In the genomic region with DNA sequence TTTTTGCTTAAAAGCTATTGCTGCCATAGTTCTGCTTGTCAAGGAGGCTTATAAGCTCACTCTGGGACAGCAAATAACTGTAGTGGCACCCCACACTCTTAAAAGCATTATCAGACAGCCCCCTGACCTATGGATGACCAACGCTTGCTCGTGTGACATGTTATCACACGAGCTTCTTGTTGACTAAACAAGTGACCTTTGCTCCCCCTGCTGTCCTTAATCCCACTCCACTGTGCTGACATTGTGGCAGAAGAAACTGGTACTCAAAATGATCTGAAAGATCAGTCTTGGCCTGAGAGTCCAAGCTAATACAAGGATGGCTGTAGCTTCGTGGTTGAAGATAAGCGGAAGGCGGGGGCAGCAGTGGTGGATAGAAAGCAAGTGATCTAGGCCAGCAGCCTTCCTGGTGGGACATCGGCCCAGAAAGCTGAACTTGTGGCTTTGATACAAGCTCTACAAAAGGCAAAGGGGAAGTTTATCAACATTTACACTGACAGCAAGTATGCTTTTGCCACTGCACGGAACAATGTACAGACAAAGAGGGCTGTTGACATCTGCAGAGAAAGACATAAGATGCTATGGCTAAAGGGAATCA, we compare ENCODE assay signal across 21 mouse cellular contexts. TPM values are rescaled to one million over a fixed set of nuclear protein-coding genes. Genes with fewer than 3 reads are reported as not detected.
DNase-seq lines count a peak whose midpoint lies in the region; ATAC-seq and TF ChIP-seq lines count a peak whose summit lies in the region.
"Had no signal": no experiment of that assay in that cellular context is flagged by ENCODE, and none has a peak within 500 bp of the region (broad histone marks: within the 10 kb centered on the region; RNA-seq: fewer than 3 reads in every experiment).

No protein-coding gene starts in this region.

- H3K27ac ChIP-seq in MEL (ENCODE audit: control insufficient read depth, low read depth, low read length), result peak overlapping the region; percentile 33
- H3K27ac ChIP-seq: heart, embryonic 15.5 days; hindbrain, embryonic 13.5 days; layer of hippocampus, adult 2 months; liver, embryonic 15.5 days; stomach, postnatal 0 days had no signal

- TF ChIP-seq RAD21 in MEL (IDR thresholded peaks at IDR 0.05; ENCODE audit: low read depth, low read length), result no peak

- H3K79me2 ChIP-seq in MEL (ENCODE audit: control insufficient read depth, insufficient read depth, low read length, poor library complexity), result no peaks in the 10 kb centered on the region

- H3K4me3 ChIP-seq in MEL (ENCODE audit: control insufficient read depth in 1 of 2, insufficient read depth in 1 of 2, low read depth in 2 of 2, low read length in 2 of 2), result no peak overlapping the region; a peak in 1 of 4 replicates
- H3K4me3 ChIP-seq: heart, embryonic 15.5 days; hindbrain, embryonic 13.5 days; layer of hippocampus, adult 2 months; liver, embryonic 15.5 days had no signal

- DNase-seq in CD4-positive, CD25-positive, alpha-beta regulatory T cell, adult 2 months (ENCODE audit: low read depth, low spot score), result peak; percentile 15
- DNase-seq in MEL (ENCODE audit: low read depth, low spot score) (peak; percentile 77), MN1 (ENCODE audit: low spot score) (no peak)
- peak; percentile 4 for DNase-seq in induced T-regulatory cell, adult 2 months (ENCODE audit: low read depth)
- no peak for DNase-seq in ovary, adult 18-20 months (ENCODE audit: low spot score)
- no peak for DNase-seq in spleen, postnatal 36 days (ENCODE audit: low spot score in 2 of 2)
- DNase-seq: cerebellum, adult 9-11 months; kidney, adult 8-10 months; right cerebral cortex, postnatal 25 days; thymus, postnatal 36 days had no signal

- TF ChIP-seq EP300 in MEL (IDR thresholded peaks at IDR 0.05; ENCODE audit: low read depth in 1 of 2, low read length in 2 of 2), result peak; percentile 68 to 75

- H3K9ac ChIP-seq in MEL (ENCODE audit: control insufficient read depth, low read depth, low read length, poor library complexity, severe bottlenecking), result no peak overlapping the region
- H3K9ac ChIP-seq: heart, embryonic 15.5 days; hindbrain, embryonic 13.5 days; liver, embryonic 15.5 days had no signal

- peaks cover 0 to 10% of the 10 kb centered on the region in 2 experiments; a peak in 3 of 4 replicates for H3K4me1 ChIP-seq in MEL (ENCODE audit: control insufficient read depth in 1 of 2, insufficient read depth in 2 of 2, low read length in 2 of 2)
- H3K4me1 ChIP-seq: hindbrain, embryonic 13.5 days had no signal

- no peaks in the 10 kb centered on the region for H3K27me3 ChIP-seq in MEL (ENCODE audit: control insufficient read depth in 1 of 2, insufficient read depth in 2 of 2, low read length in 2 of 2)
- H3K27me3 ChIP-seq: heart, embryonic 15.5 days; hindbrain, embryonic 13.5 days; liver, embryonic 15.5 days had no signal

- H3K9me3 ChIP-seq in MEL (replicated peaks; ENCODE audit: insufficient read depth, low read length), result no peaks in the 10 kb centered on the region
- H3K9me3 ChIP-seq: G1E; heart, embryonic 15.5 days; hindbrain, embryonic 13.5 days; liver, embryonic 15.5 days had no signal

- ATAC-seq in CD4-positive, CD25-positive, alpha-beta regulatory T cell, adult 4 months, result no peak
- ATAC-seq in megakaryocyte progenitor cell, adult 5-6 weeks (replicated peaks; ENCODE audit: poor library complexity), result peak; percentile 45

- peaks cover 0 to 8% of the 10 kb centered on the region in 2 experiments; a peak in 1 of 4 replicates for H3K36me3 ChIP-seq in MEL (ENCODE audit: control insufficient read depth in 1 of 2, insufficient read depth in 2 of 2, low read length in 2 of 2)
- H3K36me3 ChIP-seq: G1E; heart, embryonic 15.5 days; hindbrain, embryonic 13.5 days; liver, embryonic 15.5 days had no signal

- no peak for TF ChIP-seq POLR2A in MEL (IDR thresholded peaks at IDR 0.05; ENCODE audit: control insufficient read depth in 1 of 2, insufficient read depth in 1 of 2, low read depth in 1 of 2, low read length in 2 of 2, poor library complexity in 1 of 2)

- TF ChIP-seq CTCF in MEL (IDR thresholded peaks at IDR 0.05 in 2 of 3, conservative IDR thresholded peaks at IDR 0.05 in 1 of 3; ENCODE audit: control insufficient read depth in 1 of 3, insufficient read depth in 1 of 3, low read depth in 2 of 3, low read length in 3 of 3, poor library complexity in 1 of 3, severe bottlenecking in 1 of 3), result no peak

TF ChIP-seq in MEL, 35 proteins besides CTCF, POLR2A, EP300 and RAD21:
- TF ChIP-seq TBP (IDR thresholded peaks at IDR 0.05; ENCODE audit: low read depth, low read length) (0 out of 2 replicates have a peak, but pooled peaks have one; percentile 18), ETS1 (IDR thresholded peaks at IDR 0.05; ENCODE audit: low read depth, low read length) (no peak; the same call in 1 of the 2 replicates), SIN3A (IDR thresholded peaks at IDR 0.05; ENCODE audit: low read length) (no peak), MAX (IDR thresholded peaks at IDR 0.05; ENCODE audit: low read length) (no peak), ZNF384 (IDR thresholded peaks at IDR 0.05; ENCODE audit: low read depth, low read length) (no peak), GABPA (IDR thresholded peaks at IDR 0.05; ENCODE audit: low read depth, low read length) (no peak), MEF2A (IDR thresholded peaks at IDR 0.05; ENCODE audit: extremely low read depth, insufficient replicate concordance, low read depth, low read length, poor library complexity, severe bottlenecking) (no peak), MAZ (IDR thresholded peaks at IDR 0.05; ENCODE audit: low read depth, low read length) (no peak), ZMIZ1 (IDR thresholded peaks at IDR 0.05; ENCODE audit: low read depth, low read length) (no peak), ZKSCAN1 (IDR thresholded peaks at IDR 0.05; ENCODE audit: low read depth, low read length) (no peak), MXI1 (IDR thresholded peaks at IDR 0.05; ENCODE audit: low read depth, low read length) (0 out of 2 replicates have a peak, but pooled peaks have one; percentile 24), POLR2AphosphoS2 (IDR thresholded peaks at IDR 0.05; ENCODE audit: low read length) (no peak), JUND (IDR thresholded peaks at IDR 0.05; ENCODE audit: low read depth, low read length) (no peak), RCOR1 (IDR thresholded peaks at IDR 0.05; ENCODE audit: low read depth, low read length) (0 out of 2 replicates have a peak, but pooled peaks have one; percentile 9), GATA1 (IDR thresholded peaks at IDR 0.05; ENCODE audit: low read depth, low read length) (peak; percentile 57; the same call in 1 of the 2 replicates), TCF12 (IDR thresholded peaks at IDR 0.05; ENCODE audit: low read depth, low read length) (peak; percentile 66), UBTF (IDR thresholded peaks at IDR 0.05; ENCODE audit: borderline replicate concordance, insufficient read depth, low read depth, low read length) (no peak), ELF1 (IDR thresholded peaks at IDR 0.05; ENCODE audit: low read depth, low read length) (no peak), BHLHE40 (IDR thresholded peaks at IDR 0.05; ENCODE audit: borderline replicate concordance, low read depth, low read length) (no peak), USF2 (IDR thresholded peaks at IDR 0.05; ENCODE audit: borderline replicate concordance in 1 of 2, insufficient read depth in 1 of 2, low read depth in 1 of 2, low read length in 2 of 2) (no peak), E2F4 (IDR thresholded peaks at IDR 0.05; ENCODE audit: borderline replicate concordance, low read depth, low read length) (no peak), USF1 (IDR thresholded peaks at IDR 0.05; ENCODE audit: low read depth, low read length) (no peak), KAT2A (conservative IDR thresholded peaks at IDR 0.05; ENCODE audit: low read depth, low read length) (no peak), SMC3 (IDR thresholded peaks at IDR 0.05; ENCODE audit: low read depth, low read length) (peak; percentile 13; the same call in 1 of the 2 replicates), TAL1 (IDR thresholded peaks at IDR 0.05; ENCODE audit: low read length) (no peak), MAFK (IDR thresholded peaks at IDR 0.05; ENCODE audit: borderline replicate concordance, low read depth, low read length) (no peak; the same call in 1 of the 2 replicates)

RNA-seq across cellular contexts. Expression of a gene that starts 38.2 kb away (rescaled TPM):
- polyA plus RNA-seq in CD4-positive, CD25-positive, alpha-beta regulatory T cell, adult 4 months (2017; shearing (Covaris generic)), result 100 to 1,000 TPM in 1 of 2 experiments, 10 to 100 TPM in 1; 61.1 to 120 TPM
- not detected in 2 replicates for total RNA-seq in MEL (2012; rRNA removed)
- polyA plus RNA-seq in MEL (2012; ENCODE audit: insufficient read depth in 1 of 2, insufficient read length in 2 of 2, low read depth in 1 of 2, low replicate concordance in 2 of 2, missing spikeins in 1 of 2), result not detected
- 27.7 and 39.5 TPM in 2 replicates for total RNA-seq in megakaryocyte progenitor cell, adult 5-6 weeks (2015)
- 26.8 and 31.4 TPM in 2 replicates for total RNA-seq in megakaryocyte progenitor cell, adult 5-6 weeks (2017)
- polyA plus RNA-seq: G1E had no signal

RNA-seq across cellular contexts. Expression of a gene that starts 48.5 kb away (rescaled TPM):
- 10 to 100 TPM; 48.4 to 64.4 TPM for polyA plus RNA-seq in CD4-positive, CD25-positive, alpha-beta regulatory T cell, adult 4 months (2017; shearing (Covaris generic))
- total RNA-seq in MEL (2012; rRNA removed), result not detected in 2 replicates
- not detected for polyA plus RNA-seq in MEL (2012; ENCODE audit: insufficient read depth in 1 of 2, insufficient read length in 2 of 2, low read depth in 1 of 2, low replicate concordance in 2 of 2, missing spikeins in 1 of 2)
- 19.2 and 24.3 TPM in 2 replicates for total RNA-seq in megakaryocyte progenitor cell, adult 5-6 weeks (2015)
- total RNA-seq in megakaryocyte progenitor cell, adult 5-6 weeks (2017), result 12.6 and 21.0 TPM in 2 replicates
- total RNA-seq: layer of hippocampus, adult 2 months; left cerebral cortex, postnatal 10 days had no signal
- polyA plus RNA-seq: embryonic facial prominence, embryonic 11.5 days; forebrain, embryonic 11.5 days; G1E had no signal

RNA-seq across cellular contexts. Expression of a gene that starts 48.5 kb away (rescaled TPM):
- 10 to 100 TPM; 41.0 to 60.0 TPM for polyA plus RNA-seq in CD4-positive, CD25-positive, alpha-beta regulatory T cell, adult 4 months (2017; shearing (Covaris generic))
- not detected in 2 replicates for total RNA-seq in MEL (2012; rRNA removed)
- polyA plus RNA-seq in MEL (2012; ENCODE audit: insufficient read depth in 1 of 2, insufficient read length in 2 of 2, low read depth in 1 of 2, low replicate concordance in 2 of 2, missing spikeins in 1 of 2), result not detected
- total RNA-seq in megakaryocyte progenitor cell, adult 5-6 weeks (2015), result 1.1 TPM in 1 of 2 replicates, not detected in the other
- 0.20 and 1.1 TPM in 2 replicates for total RNA-seq in megakaryocyte progenitor cell, adult 5-6 weeks (2017)
- total RNA-seq: layer of hippocampus, adult 2 months; left cerebral cortex, postnatal 10 days had no signal
- polyA plus RNA-seq: embryonic facial prominence, embryonic 11.5 days; forebrain, embryonic 11.5 days; G1E; hindbrain, embryonic 13.5 days; stomach, postnatal 0 days had no signal

Comparison
In these comparisons a context has a peak if more than half of its experiments do, and no peak if none do; other contexts are left out.
1. DNase-seq: peak in CD4-positive, CD25-positive, alpha-beta regulatory T cell, adult 2 months (single experiment), MEL (single experiment) and induced T-regulatory cell, adult 2 months (single experiment); none in ovary, adult 18-20 months (single experiment), MN1 (single experiment) and spleen, postnatal 36 days (0 of 2).
2. RNA of a gene that starts 38.2 kb away (total RNA-seq): 26.8 to 39.5 TPM in megakaryocyte progenitor cell, adult 5-6 weeks; not detected in MEL; every median in the first group is over 10 times any median in the second.
3. RNA of a gene that starts 48.5 kb away (total RNA-seq): 12.6 to 24.3 TPM in megakaryocyte progenitor cell, adult 5-6 weeks; not detected in MEL; every median in the first group is over 10 times any median in the second.